Mouse (Mus musculus) retina, adult 2 months (tissue): ENCODE measurements around the gene Nfya.

Source experiments
- DNase-seq: peaks from one replicate; pipeline ENCODE4 v3.0.0-alpha.2; 2012; ENCODE audit warnings: low read depth, low spot score

The Nfya gene

GRCm38 (mm10) chr17:48346231-48346630 lies 63.5 kb downstream of the Nfya start, which contains the start of gene Trem2:
Gene Trem2, plus strand, starts transcription at chr17:48346401.
- no peak for DNase-seq

GRCm38 (mm10) chr17:48345824-48346223 lies 63.9 kb downstream of the Nfya start:
- DNase-seq = no peak

GRCm38 (mm10) chr17:48343065-48343464 lies 66.6 kb downstream of the Nfya start:
- DNase-seq = no peak

GRCm38 (mm10) chr17:48341947-48342346 lies 67.8 kb downstream of the Nfya start:
- DNase-seq = no peak

GRCm38 (mm10) chr17:48340267-48340666 lies 69.4 kb downstream of the Nfya start:
- DNase-seq = no peak
